Mouse (Mus musculus): ENCODE measurements at regions not wholly inside any gene's neighbourhood (a gene's known extent, or its start where the extent isn't known, plus 50 kb on each side); places are given as distances from the start of the nearest gene placed in this dataset.

GRCm38 (mm10) chr10:44939403-44939802 is 127.6 kb upstream of the Prep start:
- DNase-seq: peak; percentile 6

GRCm38 (mm10) chr10:44936976-44937500 is 130.0 kb upstream of the Prep start:
- no peak for DNase-seq

- no peak for DNase-seq
Measured at GRCm38 (mm10) chr10:44930796-44931195, 136.2 kb upstream of the Prep start.

GRCm38 (mm10) chr10:44913751-44914388 is 153.1 kb upstream of the Prep start:
- DNase-seq: no peak

- DNase-seq: no peak
Measured at GRCm38 (mm10) chr10:44904520-44904919, 162.5 kb upstream of the Prep start.

GRCm38 (mm10) chr10:44901203-44901602 is 165.8 kb upstream of the Prep start:
- DNase-seq: no peak

- DNase-seq: no peak
Measured at GRCm38 (mm10) chr10:44892124-44892523, 174.9 kb upstream of the Prep start.

GRCm38 (mm10) chr10:44887081-44887683 is 179.8 kb upstream of the Prep start:
- no peak for DNase-seq

GRCm38 (mm10) chr10:44881967-44882366 is 185.0 kb upstream of the Prep start:
- no peak for DNase-seq

GRCm38 (mm10) chr10:44877076-44877663 is 189.8 kb upstream of the Prep start:
- DNase-seq: no peak

- no peak for DNase-seq
Measured at GRCm38 (mm10) chr10:44873642-44874285, 193.2 kb upstream of the Prep start.

- no peak for DNase-seq
Measured at GRCm38 (mm10) chr10:44864191-44864747, 202.7 kb upstream of the Prep start.

- no peak for DNase-seq
Measured at GRCm38 (mm10) chr10:44862360-44862674, 204.7 kb upstream of the Prep start.

GRCm38 (mm10) chr10:44861671-44862359 is 205.2 kb upstream of the Prep start:
- no peak for DNase-seq

- DNase-seq: no peak
Measured at GRCm38 (mm10) chr10:44857444-44857843, 209.6 kb upstream of the Prep start.

GRCm38 (mm10) chr10:44854109-44854508 is 212.9 kb upstream of the Prep start:
- no peak for DNase-seq

- DNase-seq: no peak
Measured at GRCm38 (mm10) chr10:44849016-44849415, 218.0 kb upstream of the Prep start.

- DNase-seq: no peak
Measured at GRCm38 (mm10) chr10:44846765-44847164, 220.2 kb upstream of the Prep start.

- DNase-seq: no peak
Measured at GRCm38 (mm10) chr10:44846149-44846548, 220.9 kb upstream of the Prep start.

- no peak for DNase-seq
Measured at GRCm38 (mm10) chr10:44840449-44840848, 226.6 kb upstream of the Prep start.

GRCm38 (mm10) chr10:44832455-44832854 is 234.5 kb upstream of the Prep start:
- no peak for DNase-seq

- DNase-seq: no peak
Measured at GRCm38 (mm10) chr10:44826271-44826670, 240.7 kb upstream of the Prep start.

- DNase-seq: no peak
Measured at GRCm38 (mm10) chr10:44821666-44822065, 245.3 kb upstream of the Prep start.

All from cerebellum, adult 9-11 months (tissue).